Mouse (Mus musculus) hindbrain, embryonic 14.5 days (tissue): ENCODE measurements around the gene Adcy4. TPM values are rescaled to one million over a fixed set of nuclear protein-coding genes. Genes with fewer than 3 reads are reported as not detected.

Experiments
- ATAC-seq: fragments of 200-750 bp; cut with Nextera tagmentation; 2 replicates; pipeline ENCODE4 v1.8.0; 2017; ENCODE audit warnings: moderate number of reproducible peaks, mild to moderate bottlenecking, moderate TSS enrichment, moderate library complexity; ENCODE audit not compliant: low FRiP score
- DNase-seq: peaks from one replicate; pipeline ENCODE4 v3.0.0-alpha.2; 2015; ENCODE audit warnings: low spot score
- H3K27ac ChIP-seq: fragments of 300-500 bp; sonication (generic); 2 replicates; pipeline ENCODE4 v1.5.1; 2014; ENCODE audit warnings: mild to moderate bottlenecking, moderate library complexity
- H3K27me3 ChIP-seq: fragments of 300-500 bp; sonication (generic); 2 replicates; pipeline ENCODE4 v1.6.1; 2014; ENCODE audit warnings: mild to moderate bottlenecking, low read length, mixed read lengths; ENCODE audit not compliant: control insufficient read depth, insufficient read depth
- H3K36me3 ChIP-seq: fragments of 300-500 bp; sonication (generic); replicated peaks from 2 replicates; pipeline ENCODE4 v1.6.1; 2014; ENCODE audit not compliant: control insufficient read depth, insufficient read depth
- H3K4me1 ChIP-seq: fragments of 300-500 bp; sonication (generic); replicated peaks from 2 replicates; pipeline ENCODE4 v1.6.1; 2014; ENCODE audit warnings: antibody characterized with exemption, low read length, mixed read lengths; ENCODE audit not compliant: control insufficient read depth, insufficient read depth
- H3K4me2 ChIP-seq: fragments of 300-500 bp; sonication (generic); replicated peaks from 2 replicates; pipeline ENCODE4 v1.6.1; 2014; ENCODE audit warnings: mild to moderate bottlenecking, moderate library complexity
- H3K4me3 ChIP-seq: fragments of 300-500 bp; sonication (generic); replicated peaks from 2 replicates; pipeline ENCODE4 v1.5.1; 2014; ENCODE audit warnings: mild to moderate bottlenecking, low read length
- H3K9ac ChIP-seq: fragments of 300-500 bp; sonication (generic); 2 replicates; pipeline ENCODE4 v1.6.1; 2014
- H3K9me3 ChIP-seq: fragments of 300-500 bp; sonication (generic); 2 replicates; pipeline ENCODE4 v1.6.1; 2016; ENCODE audit warnings: low read length; ENCODE audit not compliant: control insufficient read depth
- WGBS: fragments of 180-500 bp; shearing (Covaris S2); extraction: QIAGEN DNeasy Blood & Tissue Kit; methylation state at CpG from one replicate; pipeline ENCODE4 v1.1.7; 2014; 5-methylcytosine and 5-hydroxymethylcytosine counted together
- polyA plus RNA-seq: library from polyadenylated mRNA; unstranded; fragments of >200 nt; fragmentation: Nextera tagmentation; extraction: Ambion mirVana; gene quantifications from 2 replicates; pipeline ENCODE4 v1.2.1, GENCODE M21; 2014

Adcy4 gene
- polyA plus RNA-seq, 1 experiment from 2014 or later: 5.8 TPM

GRCm38 (mm10) chr14:55781310-55781709, 2.6 kb downstream of the Adcy4 start:
- ATAC-seq: peak; percentile 78; the same call in 1 of the 2 replicates
- Histone ChIP-seq H3K4me2 (peak overlapping the region; percentile 36), H3K9ac (no peak overlapping the region), H3K27ac (no peak overlapping the region), H3K9me3 (no peaks in the 10 kb centered on the region), H3K27me3 (peaks cover 50% of the 10 kb centered on the region), H3K36me3 (no peaks in the 10 kb centered on the region), H3K4me1 (peaks cover 4% of the 10 kb centered on the region; the same call in 1 of the 2 replicates), H3K4me3 (no peak overlapping the region; the same call in 1 of the 2 replicates)
- WGBS: 17% methylated on average over 14 of the region's 14 CpGs
- peak; percentile 88 for DNase-seq

DNA sequence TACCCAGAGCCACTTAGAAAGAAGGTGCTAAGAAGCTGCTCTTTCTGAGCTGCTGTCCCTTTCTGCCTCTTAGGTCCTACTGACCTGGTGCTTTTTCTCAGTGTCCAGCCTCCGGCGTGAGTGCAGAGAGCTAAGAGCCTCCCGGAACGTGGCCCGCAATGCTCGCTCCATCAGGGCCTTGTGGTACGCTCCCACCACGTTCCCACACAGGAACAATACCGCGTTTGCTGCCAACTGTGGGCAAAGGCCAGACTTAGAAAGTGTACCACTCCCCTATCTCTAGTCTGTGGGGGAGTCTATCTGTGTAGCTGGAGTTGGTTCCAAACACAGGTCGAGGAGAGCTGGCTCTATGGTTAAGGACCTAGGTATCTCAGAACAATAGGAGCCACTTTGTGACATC, 3.2 kb downstream of the Adcy4 start:
- Histone ChIP-seq H3K4me3 (no peak overlapping the region), H3K9me3 (no peaks in the 10 kb centered on the region), H3K4me1 (peaks cover 4% of the 10 kb centered on the region; the same call in 1 of the 2 replicates), H3K4me2 (0 out of 2 replicates have a peak overlapping the region, but pooled peaks have one; percentile 36), H3K9ac (no peak overlapping the region), H3K27ac (no peak overlapping the region), H3K36me3 (no peaks in the 10 kb centered on the region), H3K27me3 (peaks cover 45% of the 10 kb centered on the region)
- ATAC-seq (0 out of 2 replicates have a peak, but pooled peaks have one; percentile 4), DNase-seq (no peak)
- WGBS: 85% methylated on average over 11 of the region's 11 CpGs

GRCm38 (mm10) chr14:55779656-55780055, 4.2 kb downstream of the Adcy4 start:
- no peak for ATAC-seq
- no peaks in the 10 kb centered on the region for H3K36me3 ChIP-seq
- H3K4me1 ChIP-seq: peaks cover 4% of the 10 kb centered on the region; the same call in 1 of the 2 replicates
- no peak for DNase-seq
- no peak overlapping the region for H3K27ac ChIP-seq
- H3K27me3 ChIP-seq: peaks cover 34% of the 10 kb centered on the region
- no peaks in the 10 kb centered on the region for H3K9me3 ChIP-seq
- no peak overlapping the region for H3K4me2 ChIP-seq
- WGBS: 68% methylated on average over 16 of the region's 16 CpGs
- H3K4me3 ChIP-seq: no peak overlapping the region
- H3K9ac ChIP-seq: no peak overlapping the region

- no peak for ATAC-seq
- Histone ChIP-seq H3K4me2 (no peak overlapping the region), H3K27me3 (peaks cover 24% of the 10 kb centered on the region), H3K27ac (no peak overlapping the region), H3K9me3 (no peaks in the 10 kb centered on the region), H3K4me3 (no peak overlapping the region), H3K4me1 (peaks cover 4% of the 10 kb centered on the region; the same call in 1 of the 2 replicates), H3K9ac (no peak overlapping the region), H3K36me3 (no peaks in the 10 kb centered on the region)
- no peak for DNase-seq
- 93% methylated on average over 15 of the region's 15 CpGs for WGBS
These were observed 5.2 kb downstream of the Adcy4 start for GRCm38 (mm10) chr14:55778686-55779085.

DNA sequence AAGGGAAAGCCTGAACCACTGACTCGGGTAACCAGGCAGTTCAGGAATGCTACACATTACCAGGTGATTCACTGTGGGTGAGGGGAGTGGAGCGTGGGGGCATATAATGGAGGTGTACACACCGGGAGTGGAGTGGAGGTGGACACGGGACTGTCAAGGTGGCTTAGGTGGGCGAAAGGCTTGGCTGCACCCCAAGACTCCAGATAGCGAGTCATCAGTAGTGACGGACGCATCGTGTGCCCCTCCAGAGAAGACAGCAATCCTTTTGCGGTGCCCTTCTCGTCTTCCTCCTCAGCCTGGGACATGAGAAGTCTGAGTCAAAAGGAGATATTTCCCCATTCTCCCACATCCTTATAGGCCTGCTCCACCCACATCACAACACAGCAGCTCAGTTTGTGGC, 6.1 kb downstream of the Adcy4 start:
- WGBS: 91% methylated on average over 11 of the region's 11 CpGs
- H3K9ac ChIP-seq: no peak overlapping the region
- peaks cover 15% of the 10 kb centered on the region for H3K27me3 ChIP-seq
- H3K4me1 ChIP-seq: no peaks in the 10 kb centered on the region
- H3K4me2 ChIP-seq: no peak overlapping the region
- no peak overlapping the region for H3K27ac ChIP-seq
- no peak for DNase-seq
- H3K9me3 ChIP-seq: no peaks in the 10 kb centered on the region
- no peaks in the 10 kb centered on the region for H3K36me3 ChIP-seq
- ATAC-seq: no peak
- no peak overlapping the region for H3K4me3 ChIP-seq

GRCm38 (mm10) chr14:55777176-55777575, 6.7 kb downstream of the Adcy4 start:
- Histone ChIP-seq H3K4me3 (no peak overlapping the region), H3K27me3 (peaks cover 9% of the 10 kb centered on the region), H3K9me3 (no peaks in the 10 kb centered on the region), H3K36me3 (no peaks in the 10 kb centered on the region), H3K9ac (no peak overlapping the region), H3K4me1 (no peaks in the 10 kb centered on the region), H3K27ac (no peak overlapping the region), H3K4me2 (no peak overlapping the region)
- DNase-seq (no peak), ATAC-seq (no peak)
- 49% methylated on average over 3 of the region's 3 CpGs for WGBS

DNA sequence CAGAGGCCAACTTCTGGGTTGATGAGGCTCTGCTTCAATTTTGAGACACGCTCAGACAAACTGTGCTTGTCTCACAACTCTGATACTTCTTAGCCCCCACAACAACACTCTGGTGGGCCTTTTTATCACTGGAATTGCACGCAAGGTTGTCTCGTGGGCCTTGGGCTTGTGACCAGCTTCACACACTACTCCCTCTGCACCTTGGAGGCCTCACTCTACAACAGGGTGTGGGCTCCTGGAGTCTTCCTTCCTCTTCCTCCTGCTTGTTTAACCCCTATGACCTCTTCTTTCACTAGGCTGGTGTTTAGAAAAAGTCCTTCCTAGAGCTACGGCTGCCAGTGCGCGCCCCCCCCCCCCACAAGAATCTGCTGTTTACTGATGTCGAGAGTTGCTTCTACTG, 7.2 kb downstream of the Adcy4 start:
- 71% methylated on average over 7 of the region's 7 CpGs for WGBS
- H3K4me3 ChIP-seq: no peak overlapping the region
- H3K9me3 ChIP-seq: no peaks in the 10 kb centered on the region
- peaks cover 4% of the 10 kb centered on the region; the same call in 1 of the 2 replicates for H3K27me3 ChIP-seq
- no peak overlapping the region for H3K9ac ChIP-seq
- DNase-seq (no peak), ATAC-seq (no peak)
- no peaks in the 10 kb centered on the region for H3K4me1 ChIP-seq
- no peak overlapping the region for H3K27ac ChIP-seq
- no peaks in the 10 kb centered on the region for H3K36me3 ChIP-seq
- no peak overlapping the region for H3K4me2 ChIP-seq

DNA sequence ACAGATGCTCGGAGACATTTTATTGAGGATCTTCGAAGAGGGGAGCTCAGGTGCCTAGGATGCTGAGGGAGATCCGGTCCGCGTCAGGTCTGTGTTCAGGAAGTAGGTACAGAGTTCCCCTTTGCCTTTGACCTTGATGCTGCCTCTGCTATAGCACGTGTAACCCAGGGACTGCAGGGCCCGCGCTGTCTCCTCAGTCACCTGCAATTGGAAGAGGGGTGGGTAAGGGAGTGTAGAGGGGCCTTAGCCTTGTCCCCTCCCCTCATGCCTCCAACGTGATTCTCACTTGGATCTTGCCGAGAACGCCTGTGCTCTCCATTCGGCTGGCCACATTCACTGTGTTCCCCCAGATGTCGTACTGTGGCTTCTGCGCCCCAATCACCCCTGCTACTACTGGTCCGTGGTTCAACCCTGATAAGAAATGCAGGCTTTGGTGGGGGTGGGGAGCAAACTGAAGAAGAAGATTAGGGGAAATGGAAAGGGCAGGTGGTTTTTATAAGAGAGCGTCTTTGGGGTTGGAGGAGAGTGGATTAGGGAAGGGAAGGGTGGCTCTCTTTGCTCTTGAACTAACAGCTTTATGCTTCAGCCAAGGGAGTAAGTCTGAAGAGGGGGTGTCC, 14.7 kb downstream of the Adcy4 start:
- Histone ChIP-seq H3K4me1 (0 out of 2 replicates have a peak, but pooled peaks cover 5% of the 10 kb centered on the region), H3K9me3 (no peaks in the 10 kb centered on the region), H3K36me3 (no peaks in the 10 kb centered on the region), H3K27ac (no peak overlapping the region), H3K4me2 (no peak overlapping the region), H3K27me3 (peaks cover 48% of the 10 kb centered on the region), H3K4me3 (no peak overlapping the region), H3K9ac (no peak overlapping the region)
- ATAC-seq (no peak), DNase-seq (no peak)
- WGBS: 74% methylated on average over 16 of the region's 16 CpGs

DNA sequence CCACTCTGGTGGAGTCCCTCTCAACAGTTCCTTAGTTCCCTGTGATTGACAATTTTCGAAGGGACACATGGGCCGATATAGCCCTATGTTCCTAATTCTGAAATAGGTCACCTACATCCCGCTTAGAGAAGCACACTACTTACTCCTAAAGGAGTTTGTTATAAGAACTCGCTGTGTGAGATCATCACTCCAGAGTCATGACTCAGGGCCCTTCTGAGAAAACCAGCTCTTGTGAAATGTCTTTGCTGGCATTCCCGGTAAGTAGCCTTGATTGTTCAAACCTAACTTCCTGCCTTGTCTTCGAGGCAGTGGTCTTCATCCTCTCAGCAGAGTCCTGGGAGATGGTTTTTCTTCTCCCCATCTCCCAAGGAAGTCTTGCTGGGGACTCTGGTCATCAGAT, 15.3 kb downstream of the Adcy4 start:
- 93% methylated on average over 6 of the region's 6 CpGs for WGBS
- Histone ChIP-seq H3K4me2 (no peak overlapping the region), H3K27ac (no peak overlapping the region), H3K4me3 (no peak overlapping the region), H3K4me1 (0 out of 2 replicates have a peak, but pooled peaks cover 5% of the 10 kb centered on the region), H3K36me3 (no peaks in the 10 kb centered on the region), H3K9me3 (no peaks in the 10 kb centered on the region), H3K9ac (no peak overlapping the region), H3K27me3 (peaks cover 55% of the 10 kb centered on the region)
- ATAC-seq: no peak
- no peak for DNase-seq
